Mouse (Mus musculus) ovary, adult 18-20 months (tissue): Measurements from ENCODE around the gene Ccr1.
"Not testable (repeated sequence)": the region's sequence is repeated elsewhere in the genome, so short reads cannot be mapped to it uniquely, and the experiment has no call there.

ENCODE experiments used
- DNase-seq: peaks from one replicate; pipeline ENCODE4 v3.0.0; 2022; ENCODE audit warnings: low spot score, mixed read lengths

Gene Ccr1

DNA sequence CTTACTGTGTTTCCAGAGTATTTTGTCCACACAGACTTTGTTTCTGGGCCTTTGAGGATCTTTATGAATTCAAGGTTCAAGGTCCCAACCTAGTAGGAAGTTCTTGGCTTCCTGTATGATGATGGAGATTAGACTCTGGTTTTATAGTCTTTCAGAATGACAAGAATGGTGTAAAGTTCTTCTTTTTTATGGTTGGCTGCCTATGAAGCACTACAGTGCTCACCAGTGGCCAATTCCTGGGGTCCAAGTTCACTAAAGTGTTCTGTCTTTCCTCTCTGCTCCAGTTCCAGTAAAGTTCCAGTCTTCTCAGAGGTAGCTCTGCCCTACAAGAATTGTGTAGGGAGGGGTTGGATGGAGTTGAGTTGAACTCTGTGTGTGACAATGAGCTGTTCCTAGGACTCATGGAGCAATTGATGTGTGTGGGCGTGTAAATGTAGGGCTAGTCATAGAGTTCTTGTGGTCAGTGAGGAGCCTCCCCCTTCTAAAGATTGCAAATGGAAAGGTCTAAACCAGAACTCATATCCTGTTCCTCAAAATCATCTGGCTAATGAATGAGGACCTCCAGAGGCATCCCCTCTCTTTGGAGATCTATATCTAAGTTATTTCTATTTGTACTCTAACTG, at the start of gene Ccr1:
TSS of gene Ccr1 (minus strand) at position 403 of the 623 bp plus-strand sequence.
- no peak for DNase-seq

GRCm38 (mm10) chr9:124016048-124016447, 47.6 kb upstream of the Ccr1 start:
- no peak for DNase-seq

DNA sequence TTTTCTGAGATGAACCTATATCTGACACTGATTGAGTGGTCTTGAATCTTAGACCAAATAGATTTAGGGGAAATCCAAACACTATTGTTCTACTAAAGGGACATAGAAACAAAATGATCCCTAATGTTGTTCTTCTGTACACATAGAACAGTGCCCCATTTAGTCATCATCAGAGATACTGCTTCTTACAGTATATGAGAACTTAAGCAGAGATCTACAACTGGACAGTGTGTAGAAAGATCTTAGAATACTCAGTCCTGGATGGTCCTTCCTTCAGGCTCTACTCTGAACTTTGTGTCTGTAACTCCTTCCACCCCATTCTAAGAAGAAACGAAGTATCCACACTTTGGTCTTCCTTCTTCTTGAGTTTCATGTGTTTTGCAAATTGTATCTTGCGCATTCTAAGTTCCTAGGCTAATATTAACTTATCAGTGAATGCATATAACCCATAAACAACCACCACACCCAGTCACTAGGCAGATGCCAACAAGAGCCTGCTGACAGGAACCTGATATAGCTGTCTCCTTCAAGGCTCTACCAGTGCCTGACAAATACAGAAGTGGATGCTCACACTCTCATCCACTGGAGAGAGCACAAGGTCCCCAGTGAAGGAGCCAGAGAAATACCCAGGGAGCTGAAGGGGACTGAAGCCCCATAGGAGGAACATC, 46.6 kb upstream of the Ccr1 start:
- DNase-seq: no peak

DNA sequence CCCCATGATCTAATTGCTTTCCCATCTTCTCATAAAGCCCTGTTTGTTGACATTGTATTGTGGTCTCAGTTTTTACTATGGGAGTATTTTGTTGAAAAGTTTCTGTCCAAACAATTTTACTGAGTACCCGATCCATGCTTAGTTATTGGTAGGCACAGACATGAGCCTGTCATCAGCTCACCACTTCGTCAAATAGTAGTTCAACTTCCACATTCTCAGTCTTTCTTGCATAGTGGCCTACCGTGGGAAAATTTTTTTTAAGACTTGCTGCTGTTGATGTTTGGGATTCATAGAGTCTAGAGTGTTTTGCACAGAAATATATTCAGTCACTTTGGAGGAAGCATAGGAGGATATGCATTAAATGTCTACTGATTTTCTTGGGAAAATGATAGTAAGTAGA, 44.8 kb upstream of the Ccr1 start:
- DNase-seq: no peak

DNA sequence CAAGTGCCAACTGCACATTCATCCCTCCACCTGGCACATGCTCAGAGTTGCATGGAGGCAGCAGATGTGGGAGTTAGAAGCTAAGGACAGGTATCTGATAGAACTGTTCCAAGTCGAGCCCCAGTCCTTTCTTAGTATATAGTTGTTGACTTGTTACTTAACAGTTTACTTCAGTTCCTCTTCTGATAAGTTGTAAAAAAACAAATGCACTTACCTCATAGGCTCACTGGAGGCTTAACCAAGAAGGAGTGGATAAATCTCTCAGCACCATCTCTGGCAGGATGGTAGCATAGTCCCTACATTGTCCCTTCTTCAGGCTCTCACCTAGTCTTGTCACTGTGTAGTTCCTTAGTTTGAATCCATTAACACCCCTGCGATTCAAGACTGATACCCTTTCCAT, 44.2 kb upstream of the Ccr1 start:
- no peak for DNase-seq

DNA sequence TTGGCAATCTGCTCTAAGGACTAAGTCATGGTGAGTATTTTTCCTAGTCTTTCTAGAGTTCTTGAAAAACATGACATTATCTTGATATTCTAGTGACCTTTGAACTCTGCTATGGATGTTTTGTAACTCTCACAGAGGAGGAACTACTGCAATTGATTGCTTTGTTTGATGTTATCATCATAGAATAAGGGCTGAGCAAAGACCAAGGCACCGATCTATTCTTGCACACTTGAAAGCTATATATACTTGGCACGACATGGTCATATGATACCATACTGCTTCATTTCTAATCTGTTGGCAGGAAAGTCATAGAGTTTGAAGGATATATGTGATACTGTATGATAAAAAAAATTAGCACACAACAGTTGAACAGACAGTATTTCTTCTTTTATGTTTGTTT, 31.3 kb upstream of the Ccr1 start:
- no peak for DNase-seq

DNA sequence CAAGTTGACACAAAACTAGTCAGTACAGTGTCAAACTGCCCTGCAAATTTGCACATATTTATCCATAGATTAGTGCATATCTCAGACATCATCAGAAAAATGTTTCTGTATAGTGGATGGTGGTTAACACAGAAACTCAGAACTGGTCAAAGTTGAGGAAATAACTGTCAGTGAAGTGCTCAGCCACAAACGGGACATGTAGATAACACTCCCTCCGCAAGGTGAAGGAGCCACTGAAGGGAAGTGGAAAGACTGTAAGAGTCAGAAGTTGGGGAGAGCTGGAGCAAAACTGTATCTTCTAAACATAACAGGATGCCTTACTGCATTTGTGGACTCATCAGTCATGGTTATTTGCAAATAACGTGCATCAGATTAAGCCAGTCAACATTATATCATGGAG, 29.2 kb upstream of the Ccr1 start:
- no peak for DNase-seq

- DNase-seq: no peak
Observed at GRCm38 (mm10) chr9:123991312-123991906, 22.9 kb upstream of the Ccr1 start.

DNA sequence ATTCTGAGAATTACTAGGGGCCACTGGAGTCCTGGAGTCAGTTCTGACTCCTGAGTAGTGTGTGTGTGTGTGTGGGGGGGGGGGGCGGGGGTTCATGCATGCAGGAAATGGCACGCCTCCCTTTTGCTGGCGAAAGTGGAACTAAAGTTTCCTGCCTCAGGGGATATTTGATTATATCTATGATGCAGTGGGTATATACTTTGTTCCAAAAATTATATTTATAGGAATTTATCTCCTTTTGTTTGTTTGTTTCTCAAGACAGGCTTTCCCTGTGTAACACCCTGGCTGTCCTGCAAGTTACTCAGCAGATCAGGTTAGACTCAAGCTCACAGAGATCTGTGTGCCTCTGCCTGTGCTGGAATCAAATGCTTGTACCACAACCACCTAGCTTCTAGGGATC, 21.2 kb upstream of the Ccr1 start:
- no peak for DNase-seq

- no peak for DNase-seq
Observed at GRCm38 (mm10) chr9:123986217-123986616, 17.7 kb upstream of the Ccr1 start.

DNA sequence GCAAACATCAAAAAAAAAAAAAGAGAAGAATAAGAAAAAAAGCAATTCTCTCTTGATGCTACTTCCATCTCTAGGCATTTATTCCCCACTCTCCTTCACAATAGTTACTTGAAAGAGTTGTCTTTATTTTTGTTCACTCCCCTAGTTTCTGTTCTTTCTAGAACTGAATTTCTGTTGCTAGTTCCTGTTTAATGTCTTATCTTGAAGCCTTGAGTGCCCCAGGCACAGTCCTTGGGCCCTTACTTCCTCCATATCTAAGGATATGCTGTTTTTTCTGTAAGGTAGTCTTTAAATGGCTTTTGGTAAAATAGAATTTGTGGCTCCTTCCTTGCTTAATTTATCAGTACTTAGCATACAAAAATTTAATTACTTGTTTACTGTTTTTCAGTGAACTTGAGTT, 16.5 kb upstream of the Ccr1 start:
- DNase-seq: no peak

- no peak for DNase-seq
Observed at GRCm38 (mm10) chr9:123982720-123983119, 14.2 kb upstream of the Ccr1 start.

- no peak for DNase-seq
Observed at GRCm38 (mm10) chr9:123981909-123982308, 13.4 kb upstream of the Ccr1 start.

- not testable (repeated sequence) for DNase-seq
Observed at GRCm38 (mm10) chr9:123980858-123981475, 12.5 kb upstream of the Ccr1 start.

DNA sequence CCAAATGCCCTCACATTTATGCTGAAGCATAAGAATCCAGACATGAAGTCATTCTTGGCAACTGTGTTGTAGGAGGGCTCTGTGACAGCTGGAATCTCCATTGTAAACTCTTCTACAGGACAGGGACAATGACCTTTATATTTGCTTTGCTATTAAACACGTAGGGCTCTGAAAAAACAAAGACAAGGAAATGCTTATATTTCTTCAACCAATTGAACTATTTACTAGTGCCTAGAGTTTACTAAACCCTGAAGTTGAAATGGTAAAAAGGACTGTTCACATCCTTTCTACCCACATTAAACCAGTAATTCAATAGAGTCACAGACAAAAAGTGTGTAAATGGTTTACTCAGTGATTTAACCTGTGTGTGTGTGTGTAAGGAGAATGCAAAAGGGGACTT, 9.8 kb upstream of the Ccr1 start, which contains the start of gene Ccr1l1:
TSS of gene Ccr1l1 (minus strand) at position 101 of the 400 bp plus-strand sequence.
- no peak for DNase-seq

DNA sequence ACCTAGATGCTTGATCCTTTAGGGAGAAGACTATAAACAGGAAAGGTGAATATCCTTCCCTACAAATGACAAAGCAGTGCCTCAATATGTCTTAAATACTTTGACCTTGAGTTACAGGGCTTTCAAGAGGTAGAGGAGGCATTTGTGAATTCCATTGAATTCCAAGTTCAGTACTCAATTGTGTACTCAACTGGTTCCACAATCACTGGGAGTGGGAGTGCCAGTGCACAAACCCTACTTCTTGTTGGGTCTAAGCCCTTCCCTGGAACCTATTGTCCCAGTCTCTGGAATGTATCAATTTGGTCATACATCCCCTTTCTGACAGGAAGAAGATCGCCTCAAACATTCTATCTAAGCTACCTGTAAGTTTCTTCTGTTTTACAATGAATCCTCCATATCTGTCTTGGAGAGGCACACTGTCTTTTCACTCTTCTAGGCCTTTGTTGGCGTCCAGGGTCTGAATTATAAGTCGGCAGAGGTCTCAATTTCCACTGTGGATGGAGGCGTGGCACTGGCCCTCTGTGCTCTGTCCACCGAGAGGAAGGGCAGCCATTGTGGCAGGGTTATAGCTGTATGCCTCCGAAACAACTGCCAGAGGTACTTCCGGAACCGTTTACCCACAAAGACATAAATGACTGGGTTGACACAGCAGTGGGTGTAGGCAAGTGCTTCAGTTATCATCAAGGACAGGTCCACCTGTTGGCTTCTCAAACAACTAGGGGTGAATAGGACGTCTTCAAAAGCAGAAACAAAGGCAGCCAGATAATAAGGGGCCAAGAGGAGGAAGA, 8.6 kb upstream of the Ccr1 start:
- no peak for DNase-seq

DNA sequence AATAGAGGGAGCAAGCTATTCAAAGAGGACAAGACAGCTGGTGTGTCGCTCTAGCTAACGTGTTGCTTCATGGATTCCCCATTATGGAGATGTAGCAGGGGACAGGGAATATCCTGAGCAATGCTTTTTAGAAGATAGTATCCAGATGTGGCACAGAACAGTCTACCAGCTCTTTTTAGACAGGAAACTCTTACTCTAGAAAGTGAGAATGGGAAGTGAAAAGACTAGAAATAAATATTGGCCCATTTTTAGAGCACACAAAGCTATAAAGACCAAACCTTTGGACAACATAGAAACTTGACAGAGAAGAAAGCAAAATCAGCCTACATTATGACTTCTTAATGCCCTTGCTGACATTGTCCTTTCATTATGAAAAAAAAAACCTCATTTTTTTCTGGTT, 7.1 kb upstream of the Ccr1 start:
- DNase-seq: no peak

- not testable (repeated sequence) for DNase-seq
Observed at GRCm38 (mm10) chr9:123966858-123967495, 1.5 kb downstream of the Ccr1 start.

DNA sequence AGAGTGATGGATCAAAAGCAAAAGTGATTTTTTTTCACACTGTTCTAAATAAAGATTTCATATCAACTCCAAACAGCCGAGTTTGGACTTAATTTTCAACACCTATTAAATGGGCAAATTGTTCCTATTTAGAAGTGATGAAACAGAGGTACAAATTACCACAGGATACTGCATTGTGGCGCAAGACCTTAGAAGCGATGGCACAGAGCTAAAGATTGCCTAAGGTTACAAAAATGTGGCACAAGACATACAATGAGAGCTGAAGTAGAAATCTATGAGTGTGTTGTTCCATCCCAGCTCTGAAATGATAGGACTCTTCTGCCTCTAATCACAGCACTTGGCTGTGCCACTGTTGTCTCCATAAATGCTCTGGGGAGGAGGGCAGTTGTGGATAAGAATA, 3.7 kb downstream of the Ccr1 start:
- DNase-seq: no peak

DNA sequence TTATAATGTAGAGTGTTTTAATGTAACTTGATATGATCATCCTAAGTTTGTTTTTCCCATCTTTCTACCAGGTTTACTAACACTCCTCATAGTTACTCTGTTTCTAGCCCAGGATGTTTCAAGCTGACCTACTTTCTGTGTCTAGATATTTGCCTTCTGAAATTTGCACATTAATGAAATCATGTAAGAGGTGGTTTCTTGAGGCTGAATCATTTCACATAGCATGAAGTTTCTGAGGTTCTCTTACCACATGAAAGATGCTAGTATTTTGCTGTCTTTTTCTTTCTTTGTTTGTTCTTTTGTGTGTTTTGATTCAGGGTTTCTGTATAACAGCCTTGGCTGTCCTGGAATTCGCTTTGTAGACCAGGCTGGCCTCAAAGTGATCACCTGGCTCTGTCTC, 8.3 kb downstream of the Ccr1 start:
- no peak for DNase-seq

- no peak for DNase-seq
Observed at GRCm38 (mm10) chr9:123957911-123958413, 10.5 kb downstream of the Ccr1 start.

DNA sequence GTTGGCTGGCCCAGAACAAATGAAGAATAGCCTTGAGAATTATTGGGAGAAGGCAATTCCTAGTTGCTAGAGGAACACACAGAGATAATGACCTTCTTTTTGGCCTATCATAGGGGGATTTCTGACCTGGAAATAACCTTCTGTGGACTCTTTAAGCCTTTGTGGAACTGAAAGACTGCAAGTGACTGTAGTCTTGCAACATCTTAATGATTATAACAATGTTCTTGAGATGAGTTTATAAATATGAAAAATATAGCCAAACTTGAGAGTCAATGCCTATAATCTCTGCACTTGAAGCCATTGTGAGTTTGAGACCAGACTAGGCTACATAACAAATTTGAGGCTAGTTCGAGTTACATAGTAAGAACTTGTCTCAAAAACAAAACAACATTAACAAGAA, 11.6 kb downstream of the Ccr1 start:
- DNase-seq: no peak
